Comparison of ENCODE assay signal across 19 mouse cellular contexts in genomic region chr1:160729944-160730343, GRCm38 (mm10).
DNase-seq lines count a peak whose midpoint lies in the region; ATAC-seq and TF ChIP-seq lines count a peak whose summit lies in the region.
"Had no signal": no experiment of that assay in that cellular context is flagged by ENCODE, and none has a peak within 500 bp of the region (broad histone marks: within the 10 kb centered on the region; RNA-seq: fewer than 3 reads in every experiment).

No protein-coding gene starts in this region.

- H3K9ac ChIP-seq in liver, adult 2 months (ENCODE audit: low read depth, low read length), result no peak overlapping the region
- H3K9ac ChIP-seq in liver, embryonic 11.5 days (ENCODE audit: low read depth, low read length), result no peak overlapping the region
- no peak overlapping the region for H3K9ac ChIP-seq in liver, embryonic 16.5 days (ENCODE audit: low read depth, low read length)
- no peak overlapping the region for H3K9ac ChIP-seq in midbrain, embryonic 11.5 days (ENCODE audit: low read length)
- H3K9ac ChIP-seq: embryonic facial prominence, embryonic 12.5 days; forebrain, embryonic 13.5 days; forebrain, embryonic 15.5 days; forebrain, postnatal 0 days had no signal

- no peak for ATAC-seq in liver, embryonic 11.5 days (replicated peaks; ENCODE audit: low FRiP score)
- peak; percentile 51 for ATAC-seq in liver, embryonic 16.5 days (ENCODE audit: low read depth)
- no peak for ATAC-seq in midbrain, embryonic 11.5 days (ENCODE audit: low FRiP score)
- ATAC-seq: forebrain, embryonic 13.5 days; forebrain, embryonic 15.5 days; forebrain, postnatal 0 days had no signal

- no peak for TF ChIP-seq POLR2A in liver, adult 2 months (IDR thresholded peaks at IDR 0.05; ENCODE audit: extremely low read depth, insufficient read depth, low read length)

- WGBS in liver, adult 2 months, result 25% methylated on average over 4 of the region's 4 CpGs
- 74% methylated on average over 4 of the region's 4 CpGs for WGBS in liver, embryonic 11.5 days
- WGBS in liver, embryonic 16.5 days (ENCODE audit: insufficient replicate concordance), result 60% methylated on average over 4 of the region's 4 CpGs
- WGBS in midbrain, embryonic 11.5 days, result 92% methylated on average over 4 of the region's 4 CpGs

- peaks cover 2% of the 10 kb centered on the region; the same call in 1 of the 2 replicates for H3K4me1 ChIP-seq in liver, adult 2 months (ENCODE audit: control insufficient read depth, insufficient read depth, low read length)
- no peaks in the 10 kb centered on the region for H3K4me1 ChIP-seq in liver, embryonic 11.5 days (replicated peaks; ENCODE audit: control insufficient read depth, insufficient read depth, low read length)
- H3K4me1 ChIP-seq in liver, embryonic 16.5 days (ENCODE audit: control insufficient read depth, low read depth, low read length), result no peaks in the 10 kb centered on the region
- no peaks in the 10 kb centered on the region for H3K4me1 ChIP-seq in midbrain, embryonic 11.5 days (ENCODE audit: control insufficient read depth, insufficient read depth, low read length)
- H3K4me1 ChIP-seq: embryonic facial prominence, embryonic 10.5 days; embryonic facial prominence, embryonic 12.5 days; forebrain, embryonic 13.5 days; forebrain, embryonic 15.5 days had no signal

- H3K9me3 ChIP-seq in liver, embryonic 11.5 days (ENCODE audit: control insufficient read depth, low read length), result no peaks in the 10 kb centered on the region
- no peaks in the 10 kb centered on the region for H3K9me3 ChIP-seq in liver, embryonic 16.5 days (replicated peaks; ENCODE audit: control insufficient read depth, low read length)
- H3K9me3 ChIP-seq in midbrain, embryonic 11.5 days (ENCODE audit: control insufficient read depth, low read length), result no peaks in the 10 kb centered on the region
- H3K9me3 ChIP-seq: embryonic facial prominence, embryonic 10.5 days; embryonic facial prominence, embryonic 12.5 days; forebrain, embryonic 13.5 days; forebrain, embryonic 15.5 days had no signal

- DNase-seq in liver, adult 2 months (ENCODE audit: extremely low read depth, low read depth, low spot score), result peak; percentile 79
- DNase-seq in liver, embryonic 11.5 days (ENCODE audit: low spot score), result no peak
- DNase-seq in liver, result no peak
- peak; percentile 13 for DNase-seq in brain, adult 2 months (ENCODE audit: low read depth, low spot score)
- DNase-seq in midbrain, embryonic 11.5 days (ENCODE audit: low spot score, missing footprints), result no peak
- DNase-seq in layer of hippocampus, postnatal 36 days, result no peak
- DNase-seq: adrenal gland, postnatal 10 days; adrenal gland, postnatal 25 days; cerebellum, adult 11-12 months; cerebellum, adult 2 months; cerebellum, adult 9-10 months; cerebellum, postnatal 10 days; cerebellum, postnatal 25 days; forebrain, postnatal 0 days had no signal

- H3K27me3 ChIP-seq in liver, adult 2 months (ENCODE audit: control insufficient read depth, insufficient read depth, low read length), result no peaks in the 10 kb centered on the region
- H3K27me3 ChIP-seq in liver, embryonic 11.5 days (replicated peaks; ENCODE audit: control insufficient read depth, insufficient read depth, low read length), result no peaks in the 10 kb centered on the region
- H3K27me3 ChIP-seq in liver, embryonic 16.5 days (ENCODE audit: control insufficient read depth, insufficient read depth, low read depth, low read length), result no peaks in the 10 kb centered on the region
- H3K27me3 ChIP-seq in midbrain, embryonic 11.5 days (ENCODE audit: control insufficient read depth, insufficient read depth, low read length), result no peaks in the 10 kb centered on the region
- H3K27me3 ChIP-seq: embryonic facial prominence, embryonic 12.5 days; forebrain, embryonic 13.5 days; forebrain, embryonic 15.5 days had no signal

- no peak overlapping the region for H3K27ac ChIP-seq in liver, adult 2 months (replicated peaks; ENCODE audit: insufficient read depth, low read depth, low read length)
- no peak overlapping the region for H3K27ac ChIP-seq in liver, embryonic 11.5 days (ENCODE audit: low read depth, low read length)
- H3K27ac ChIP-seq in liver, embryonic 16.5 days (ENCODE audit: low read length), result no peak overlapping the region
- H3K27ac ChIP-seq in midbrain, embryonic 11.5 days (ENCODE audit: low read depth, low read length), result no peak overlapping the region
- H3K27ac ChIP-seq: embryonic facial prominence, embryonic 10.5 days; embryonic facial prominence, embryonic 12.5 days; forebrain, embryonic 13.5 days; forebrain, embryonic 15.5 days had no signal

- TF ChIP-seq CTCF in liver, adult 2 months (IDR thresholded peaks at IDR 0.05; ENCODE audit: low read depth, low read length), result no peak

- H3K4me3 ChIP-seq in liver, adult 2 months (ENCODE audit: insufficient read depth, low read depth, low read length), result no peak overlapping the region
- H3K4me3 ChIP-seq in liver, embryonic 11.5 days (ENCODE audit: low read depth, low read length), result no peak overlapping the region
- no peak overlapping the region for H3K4me3 ChIP-seq in liver, embryonic 16.5 days (ENCODE audit: low read depth, low read length)
- no peak overlapping the region for H3K4me3 ChIP-seq in midbrain, embryonic 11.5 days (ENCODE audit: low read depth, low read length)
- H3K4me3 ChIP-seq: embryonic facial prominence, embryonic 10.5 days; embryonic facial prominence, embryonic 12.5 days; forebrain, embryonic 13.5 days; forebrain, embryonic 15.5 days had no signal

- no peaks in the 10 kb centered on the region for H3K79me2 ChIP-seq in liver, adult 2 months (ENCODE audit: control insufficient read depth, insufficient read depth, low read length)

- no peak overlapping the region for H3K4me2 ChIP-seq in liver, embryonic 11.5 days
- no peak overlapping the region for H3K4me2 ChIP-seq in liver, embryonic 16.5 days (ENCODE audit: low read depth, low read length)
- H3K4me2 ChIP-seq in midbrain, embryonic 11.5 days, result no peak overlapping the region
- H3K4me2 ChIP-seq: embryonic facial prominence, embryonic 12.5 days; forebrain, embryonic 13.5 days; forebrain, embryonic 15.5 days had no signal

- peaks cover 14% of the 10 kb centered on the region for H3K36me3 ChIP-seq in liver, adult 2 months (ENCODE audit: control insufficient read depth, insufficient read depth, low read length)
- H3K36me3 ChIP-seq in liver, embryonic 11.5 days (ENCODE audit: control insufficient read depth, insufficient read depth, low read length), result peaks cover 4% of the 10 kb centered on the region; the same call in 1 of the 2 replicates
- peaks cover 4% of the 10 kb centered on the region; the same call in 1 of the 2 replicates for H3K36me3 ChIP-seq in liver, embryonic 16.5 days (ENCODE audit: control insufficient read depth, insufficient read depth)
- no peaks in the 10 kb centered on the region for H3K36me3 ChIP-seq in midbrain, embryonic 11.5 days (ENCODE audit: control insufficient read depth, insufficient read depth, low read length)
- H3K36me3 ChIP-seq: embryonic facial prominence, embryonic 10.5 days had no signal

Comparison
In these comparisons a context has a peak if more than half of its experiments do, and no peak if none do; other contexts are left out.
1. DNase-seq: peak in liver, adult 2 months (single experiment) and brain, adult 2 months (single experiment); none in liver, embryonic 11.5 days (single experiment), liver (single experiment), midbrain, embryonic 11.5 days (single experiment) and layer of hippocampus, postnatal 36 days (0 of 2).